Mouse (Mus musculus) MEL (cell line): ENCODE results near the gene Adamts18. TPM values are rescaled to one million over a fixed set of nuclear protein-coding genes. Genes with fewer than 3 reads are reported as not detected.

ENCODE experiments used
- DNase-seq: peaks from one replicate; pipeline ENCODE4 v3.0.0; 2011; ENCODE audit warnings: low read depth, low spot score
- H3K27ac ChIP-seq: 2 replicates; pipeline ENCODE4 v1.5.1; 2012; ENCODE audit warnings: low read depth, mild to moderate bottlenecking, control low read depth, low read length, moderate library complexity; ENCODE audit not compliant: control insufficient read depth
- H3K27me3 ChIP-seq, 2 experiments: fragments of 150-350 bp in 1 of 2; sonication (generic) in 1 of 2; 2 replicates each; pipeline ENCODE4 v1.6.1; 2012; ENCODE audit warnings: low read length in 2 of 2, mild to moderate bottlenecking in 2 of 2, improper control_type of control experiment in 1 of 2, moderate library complexity in 1 of 2; ENCODE audit not compliant: insufficient read depth in 2 of 2, control insufficient read depth in 1 of 2
- H3K36me3 ChIP-seq, 2 experiments: 2 replicates each; pipeline ENCODE4 v1.6.1; 2012 to 2014; ENCODE audit warnings: low read length in 2 of 2, improper control_type of control experiment in 1 of 2, inconsistent platforms in 1 of 2, mild to moderate bottlenecking in 1 of 2; ENCODE audit not compliant: insufficient read depth in 2 of 2, control insufficient read depth in 1 of 2
- H3K4me1 ChIP-seq, 2 experiments: fragments of 150-350 bp in 1 of 2; sonication (generic) in 1 of 2; 2 replicates each; pipeline ENCODE4 v1.6.1; 2012; ENCODE audit warnings: low read length in 2 of 2, improper control_type of control experiment in 1 of 2, mild to moderate bottlenecking in 1 of 2; ENCODE audit not compliant: insufficient read depth in 2 of 2, control insufficient read depth in 1 of 2
- H3K4me3 ChIP-seq, 2 experiments: fragments of 150-350 bp in 1 of 2; sonication (generic) in 1 of 2; 2 replicates each; pipeline ENCODE4 v1.5.1; 2012; ENCODE audit warnings: low read depth in 2 of 2, low read length in 2 of 2, mild to moderate bottlenecking in 2 of 2, moderate library complexity in 2 of 2, control low read depth in 1 of 2, improper control_type of control experiment in 1 of 2; ENCODE audit not compliant: control insufficient read depth in 1 of 2, insufficient read depth in 1 of 2
- H3K79me2 ChIP-seq: 2 replicates; pipeline ENCODE4 v1.6.1; 2012; ENCODE audit warnings: mild to moderate bottlenecking, low read length, moderate library complexity; ENCODE audit not compliant: control insufficient read depth, poor library complexity, insufficient read depth
- H3K9ac ChIP-seq: 2 replicates; pipeline ENCODE4 v1.6.1; 2012; ENCODE audit warnings: low read depth, mild to moderate bottlenecking, control low read depth, low read length, moderate library complexity; ENCODE audit not compliant: control insufficient read depth, poor library complexity, severe bottlenecking
- H3K9me3 ChIP-seq: fragments of 150-350 bp; sonication (generic); replicated peaks from 2 replicates; pipeline ENCODE4 v1.6.1; 2012; ENCODE audit warnings: mild to moderate bottlenecking, low read length, improper control_type of control experiment, moderate library complexity; ENCODE audit not compliant: insufficient read depth
- CHD1 ChIP-seq: IDR thresholded peaks from 2 replicates; pipeline ENCODE4 v1.6.1; 2012; ENCODE audit warnings: low read depth, mild to moderate bottlenecking, inconsistent platforms, low read length, improper control_type of control experiment
- CHD2 ChIP-seq: IDR thresholded peaks from 2 replicates; pipeline ENCODE4 v1.6.1; 2011; ENCODE audit warnings: low read length, improper control_type of control experiment
- CTCF ChIP-seq, 3 experiments: IDR thresholded peaks in 2 of 3; conservative IDR thresholded peaks in 1 of 3; 2 replicates each; pipeline ENCODE4 v1.5.1; 2011 to 2012; ENCODE audit warnings: low read length in 3 of 3, low read depth in 2 of 3, mild to moderate bottlenecking in 2 of 3, improper control_type of control experiment in 1 of 3, inconsistent platforms in 1 of 3, mixed read lengths in 1 of 3, moderate library complexity in 1 of 3; ENCODE audit not compliant: control insufficient read depth in 1 of 3, insufficient read depth in 1 of 3, poor library complexity in 1 of 3, severe bottlenecking in 1 of 3
- EP300 ChIP-seq, 2 experiments: IDR thresholded peaks; 2 replicates each; pipeline ENCODE4 v1.6.1; 2011; ENCODE audit warnings: improper control_type of control experiment in 2 of 2, low read length in 2 of 2, low read depth in 1 of 2, mild to moderate bottlenecking in 1 of 2
- JUND ChIP-seq: IDR thresholded peaks from 2 replicates; pipeline ENCODE4 v1.6.1; 2011; ENCODE audit warnings: low read depth, mild to moderate bottlenecking, improper control_type of control experiment, low read length
- KAT2A ChIP-seq: conservative IDR thresholded peaks from 2 replicates; pipeline ENCODE4 v1.6.1; 2012; ENCODE audit warnings: low read depth, low read length, improper control_type of control experiment, inconsistent platforms
- MAFK ChIP-seq: IDR thresholded peaks from 2 replicates; pipeline ENCODE4 v1.6.1; 2011; ENCODE audit warnings: low read depth, mild to moderate bottlenecking, low read length, improper control_type of control experiment, borderline replicate concordance
- MAX ChIP-seq: IDR thresholded peaks from 2 replicates; pipeline ENCODE4 v1.6.1; 2011; ENCODE audit warnings: low read length, improper control_type of control experiment
- MAZ ChIP-seq: IDR thresholded peaks from 2 replicates; pipeline ENCODE4 v1.6.1; 2012; ENCODE audit warnings: low read depth, mild to moderate bottlenecking, inconsistent platforms, low read length, improper control_type of control experiment
- MEF2A ChIP-seq: IDR thresholded peaks from 2 replicates; pipeline ENCODE4 v1.6.1; 2014; ENCODE audit warnings: low read depth, mild to moderate bottlenecking, inconsistent platforms, low read length, improper control_type of control experiment; ENCODE audit not compliant: poor library complexity, insufficient replicate concordance, severe bottlenecking; ENCODE audit errors: extremely low read depth
- MXI1 ChIP-seq: IDR thresholded peaks from 2 replicates; pipeline ENCODE4 v1.6.1; 2011; ENCODE audit warnings: mild to moderate bottlenecking, low read depth, low read length, improper control_type of control experiment
- MYC ChIP-seq: IDR thresholded peaks from 2 replicates; pipeline ENCODE4 v1.6.1; 2011; ENCODE audit warnings: low read depth, mild to moderate bottlenecking, low read length, improper control_type of control experiment, moderate library complexity
- NELFE ChIP-seq: IDR thresholded peaks from 2 replicates; pipeline ENCODE4 v1.6.1; 2011; ENCODE audit warnings: low read depth, low read length, improper control_type of control experiment
- POLR2A ChIP-seq, 2 experiments: IDR thresholded peaks; 2 replicates each; pipeline ENCODE4 v1.6.1; 2011 to 2012; ENCODE audit warnings: low read length in 2 of 2, mild to moderate bottlenecking in 2 of 2, control low read depth in 1 of 2, improper control_type of control experiment in 1 of 2, low read depth in 1 of 2, moderate library complexity in 1 of 2; ENCODE audit not compliant: control insufficient read depth in 1 of 2, insufficient read depth in 1 of 2, poor library complexity in 1 of 2
- RAD21 ChIP-seq: IDR thresholded peaks from 2 replicates; pipeline ENCODE4 v1.6.1; 2011; ENCODE audit warnings: mild to moderate bottlenecking, low read depth, low read length, improper control_type of control experiment
- RCOR1 ChIP-seq: IDR thresholded peaks from 2 replicates; pipeline ENCODE4 v1.6.1; 2012; ENCODE audit warnings: low read depth, mild to moderate bottlenecking, inconsistent platforms, low read length, improper control_type of control experiment
- SIN3A ChIP-seq: IDR thresholded peaks from 2 replicates; pipeline ENCODE4 v1.6.1; 2012; ENCODE audit warnings: low read length, improper control_type of control experiment, inconsistent platforms
- TAL1 ChIP-seq: IDR thresholded peaks from 2 replicates; pipeline ENCODE4 v1.6.1; 2012; ENCODE audit warnings: mild to moderate bottlenecking, inconsistent platforms, low read length, moderate library complexity, mixed read lengths
- TBP ChIP-seq: IDR thresholded peaks from 2 replicates; pipeline ENCODE4 v1.8.0; 2011; ENCODE audit warnings: low read depth, low read length, improper control_type of control experiment
- ZKSCAN1 ChIP-seq: IDR thresholded peaks from 2 replicates; pipeline ENCODE4 v1.6.1; 2012; ENCODE audit warnings: low read depth, mild to moderate bottlenecking, inconsistent platforms, low read length, improper control_type of control experiment, moderate library complexity
- ZMIZ1 ChIP-seq: IDR thresholded peaks from 2 replicates; pipeline ENCODE4 v1.6.1; 2012; ENCODE audit warnings: low read depth, mild to moderate bottlenecking, inconsistent platforms, low read length, improper control_type of control experiment, moderate library complexity
- ZNF384 ChIP-seq: IDR thresholded peaks from 2 replicates; pipeline ENCODE4 v1.6.1; 2012; ENCODE audit warnings: low read depth, mild to moderate bottlenecking, inconsistent platforms, low read length, improper control_type of control experiment
- polyA plus RNA-seq, 2 experiments: library from polyadenylated mRNA; stranded (reverse) in 1 of 2; unstranded in 1 of 2; fragments of >175 nt in 1 of 2; fragments of >200 nt in 1 of 2; gene quantifications; 2 replicates each; pipeline versions ENCODE4 v1.2.1 to v1.2.4; 2012; ENCODE audit warnings: low replicate concordance in 2 of 2, low read depth in 1 of 2; ENCODE audit not compliant: insufficient read length in 2 of 2, insufficient read depth in 1 of 2, missing spikeins in 1 of 2
- total RNA-seq: library from RNA; depleted of rRNA; stranded (reverse); fragments of 300-350 nt; gene quantifications from 2 replicates; pipeline ENCODE4 v1.2.3, GENCODE M21; 2012

Adamts18 gene
- total and polyA plus RNA-seq, 3 experiments = not detected

GRCm38 (mm10) chr8:113783711-113784110 lies 64.8 kb downstream of the Adamts18 start:
- no peak overlapping the region for H3K27ac ChIP-seq
- no peak overlapping the region for H3K9ac ChIP-seq
- H3K4me3 ChIP-seq = no peak overlapping the region
- TF ChIP-seq NELFE = no peak
- 0 out of 6 replicates have a peak, but pooled peaks of 1 of the 3 experiments have one; percentile 9 for TF ChIP-seq CTCF (IDR thresholded peaks at IDR 0.05 in 2 of 3, conservative IDR thresholded peaks at IDR 0.05 in 1 of 3; ENCODE audit: control insufficient read depth in 1 of 3, insufficient read depth in 1 of 3, low read depth in 2 of 3, low read length in 3 of 3, poor library complexity in 1 of 3, severe bottlenecking in 1 of 3)
- H3K27me3 ChIP-seq = no peaks in the 10 kb centered on the region
- no peaks in the 10 kb centered on the region for H3K4me1 ChIP-seq
- no peaks in the 10 kb centered on the region for H3K36me3 ChIP-seq
- no peak for DNase-seq
- no peaks in the 10 kb centered on the region for H3K79me2 ChIP-seq
- H3K9me3 ChIP-seq = no peaks in the 10 kb centered on the region

- TF ChIP-seq TBP (no peak), TAL1 (no peak), MXI1 (no peak), MAX (no peak), ZNF384 (no peak), MEF2A (no peak), MAZ (no peak), MAFK (no peak), NELFE (no peak)
- Histone ChIP-seq H3K9ac (no peak overlapping the region), H3K9me3 (no peaks in the 10 kb centered on the region), H3K79me2 (no peaks in the 10 kb centered on the region), H3K4me1 (no peaks in the 10 kb centered on the region), H3K27ac (no peak overlapping the region), H3K36me3 (no peaks in the 10 kb centered on the region), H3K27me3 (no peaks in the 10 kb centered on the region), H3K4me3 (no peak overlapping the region)
- no peak for DNase-seq
These were observed 67.0 kb downstream of the Adamts18 start for GRCm38 (mm10) chr8:113781554-113781953.

- H3K27me3 ChIP-seq = no peaks in the 10 kb centered on the region
These were observed 73.2 kb downstream of the Adamts18 start for GRCm38 (mm10) chr8:113775361-113775760.

More at GRCm38 (mm10) chr8:113775361-113775760, 73.2 kb downstream of the Adamts18 start:
- Histone ChIP-seq H3K4me1 (no peaks in the 10 kb centered on the region), H3K9me3 (no peaks in the 10 kb centered on the region), H3K9ac (no peak overlapping the region), H3K4me3 (no peak overlapping the region), H3K79me2 (no peaks in the 10 kb centered on the region), H3K27ac (no peak overlapping the region), H3K36me3 (no peaks in the 10 kb centered on the region)
- TF ChIP-seq SIN3A (no peak), MAX (no peak), ZMIZ1 (no peak), RAD21 (no peak), POLR2A (IDR thresholded peaks at IDR 0.05; ENCODE audit: control insufficient read depth in 1 of 2, insufficient read depth in 1 of 2, low read depth in 1 of 2, low read length in 2 of 2, poor library complexity in 1 of 2) (no peak), JUND (no peak), MYC (no peak), KAT2A (no peak), EP300 (IDR thresholded peaks at IDR 0.05; ENCODE audit: low read depth in 1 of 2, low read length in 2 of 2) (no peak), ZKSCAN1 (no peak), CHD1 (no peak), TBP (no peak), MAFK (no peak), ZNF384 (no peak), CHD2 (no peak), RCOR1 (no peak)
- no peak for DNase-seq
